Mouse (Mus musculus): ENCODE measurements at regions not wholly inside any gene's neighbourhood (a gene's known extent, or its start where the extent isn't known, plus 50 kb on each side); places are given as distances from the start of the nearest gene placed in this dataset.

DNA sequence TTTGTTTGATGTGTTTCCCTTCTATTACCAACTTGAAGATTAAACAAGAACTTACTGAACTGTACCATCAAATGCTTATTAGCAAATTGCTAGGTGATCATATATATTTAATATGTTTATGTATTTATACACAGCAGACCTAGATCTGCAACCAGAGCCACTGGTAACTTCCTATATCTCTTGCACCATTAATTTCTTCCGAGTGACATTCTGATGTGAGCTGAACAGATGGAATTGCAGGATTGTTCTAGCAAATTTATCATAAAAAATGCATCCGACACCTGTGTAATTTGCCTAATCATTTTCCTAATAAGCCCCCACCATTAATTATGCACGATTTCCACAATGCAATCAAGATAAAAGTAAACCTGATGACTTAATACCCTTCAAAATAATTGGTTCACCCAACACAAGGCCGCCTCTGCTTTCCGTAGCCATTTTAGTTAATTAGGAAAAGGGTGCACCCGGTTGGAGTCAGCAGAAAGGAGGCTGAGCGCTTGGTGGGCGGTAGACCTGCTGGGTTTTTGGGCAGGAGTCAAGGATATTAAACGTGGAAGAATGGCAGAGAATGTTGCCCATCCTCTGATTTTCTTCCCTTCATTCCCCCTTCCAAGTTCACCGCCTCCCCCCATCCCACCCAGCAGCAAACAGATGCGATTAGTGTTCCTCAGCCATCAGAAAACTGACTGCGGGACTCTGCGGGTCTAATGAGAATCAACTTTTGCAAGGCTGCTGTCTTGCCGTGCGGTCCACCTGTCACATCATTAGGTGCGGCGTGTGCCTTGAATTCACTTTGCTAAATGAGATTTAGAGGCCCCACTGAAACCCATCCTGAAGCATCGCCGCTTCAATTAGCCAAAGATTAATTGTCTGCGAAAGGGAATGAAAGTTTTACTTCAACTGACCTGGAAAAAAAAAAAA is 214.4 kb upstream of the Igbp1b start:
- WGBS = 70% methylated on average over 20 of the region's 20 CpGs
- no peak overlapping the region for H3K4me3 ChIP-seq (ENCODE audit: control insufficient read depth in 1 of 2, insufficient read depth in 1 of 2, low read depth in 1 of 2, low read length in 2 of 2)
- no peak overlapping the region for H3K27ac ChIP-seq (replicated peaks in 1 of 2; ENCODE audit: control insufficient read depth in 1 of 2, insufficient read depth in 1 of 2, low read depth in 2 of 2, low read length in 2 of 2)

GRCm38 (mm10) chr6:138838043-138838442 is 179.7 kb upstream of the Igbp1b start:
- H3K4me1 ChIP-seq (ENCODE audit: control insufficient read depth in 2 of 2, insufficient read depth in 2 of 2, low read length in 2 of 2) = no peaks in the 10 kb centered on the region
- WGBS = 85% methylated on average over 8 of the region's 8 CpGs
- no peaks in the 10 kb centered on the region for H3K36me3 ChIP-seq (ENCODE audit: control insufficient read depth, insufficient read depth, low read length)
- no peak overlapping the region for H3K27ac ChIP-seq (replicated peaks in 1 of 2; ENCODE audit: control insufficient read depth in 1 of 2, insufficient read depth in 1 of 2, low read depth in 2 of 2, low read length in 2 of 2)
- no peak overlapping the region for H3K9ac ChIP-seq (ENCODE audit: low read length)
- ATAC-seq (ENCODE audit: insufficient number of reproducible peaks, insufficient read depth, low FRiP score, low read depth) = no peak
- H3K4me2 ChIP-seq (ENCODE audit: low read length) = no peak overlapping the region
- H3K27me3 ChIP-seq (ENCODE audit: control insufficient read depth, insufficient read depth, low read length) = no peaks in the 10 kb centered on the region
- no peaks in the 10 kb centered on the region for H3K9me3 ChIP-seq (ENCODE audit: control insufficient read depth, low read length)
- no peak overlapping the region for H3K4me3 ChIP-seq (ENCODE audit: control insufficient read depth in 1 of 2, insufficient read depth in 1 of 2, low read depth in 1 of 2, low read length in 2 of 2)

More for the DNA sequence above, 214.4 kb upstream of the Igbp1b start:
- Histone ChIP-seq H3K4me2 (ENCODE audit: low read length) (no peak overlapping the region), H3K36me3 (ENCODE audit: control insufficient read depth, insufficient read depth, low read length) (no peaks in the 10 kb centered on the region), H3K27me3 (ENCODE audit: control insufficient read depth, insufficient read depth, low read length) (no peaks in the 10 kb centered on the region), H3K9me3 (ENCODE audit: control insufficient read depth, low read length) (no peaks in the 10 kb centered on the region), H3K9ac (ENCODE audit: low read length) (no peak overlapping the region), H3K4me1 (ENCODE audit: control insufficient read depth in 2 of 2, insufficient read depth in 2 of 2, low read length in 2 of 2) (no peaks in the 10 kb centered on the region)
- ATAC-seq (ENCODE audit: insufficient number of reproducible peaks, insufficient read depth, low FRiP score, low read depth) = no peak

GRCm38 (mm10) chr6:138834876-138835275 is 176.5 kb upstream of the Igbp1b start:
- no peak overlapping the region for H3K9ac ChIP-seq (ENCODE audit: low read length)
- no peaks in the 10 kb centered on the region for H3K4me1 ChIP-seq (ENCODE audit: control insufficient read depth in 2 of 2, insufficient read depth in 2 of 2, low read length in 2 of 2)
- no peak for ATAC-seq (ENCODE audit: insufficient number of reproducible peaks, insufficient read depth, low FRiP score, low read depth)
- no peaks in the 10 kb centered on the region for H3K27me3 ChIP-seq (ENCODE audit: control insufficient read depth, insufficient read depth, low read length)
- no peaks in the 10 kb centered on the region for H3K9me3 ChIP-seq (ENCODE audit: control insufficient read depth, low read length)
- no peak overlapping the region for H3K4me2 ChIP-seq (ENCODE audit: low read length)
- H3K27ac ChIP-seq (replicated peaks in 1 of 2; ENCODE audit: control insufficient read depth in 1 of 2, insufficient read depth in 1 of 2, low read depth in 2 of 2, low read length in 2 of 2) = no peak overlapping the region
- 83% methylated on average over 6 of the region's 6 CpGs for WGBS
- H3K4me3 ChIP-seq (ENCODE audit: control insufficient read depth in 1 of 2, insufficient read depth in 1 of 2, low read depth in 1 of 2, low read length in 2 of 2) = no peak overlapping the region
- H3K36me3 ChIP-seq (ENCODE audit: control insufficient read depth, insufficient read depth, low read length) = no peaks in the 10 kb centered on the region

- WGBS = 34% methylated on average over 4 of the region's 4 CpGs
- H3K36me3 ChIP-seq (ENCODE audit: control insufficient read depth, insufficient read depth, low read length) = no peaks in the 10 kb centered on the region
- H3K4me2 ChIP-seq (ENCODE audit: low read length) = no peak overlapping the region
- no peak for ATAC-seq (ENCODE audit: insufficient number of reproducible peaks, insufficient read depth, low FRiP score, low read depth)
- H3K4me3 ChIP-seq (ENCODE audit: control insufficient read depth in 1 of 2, insufficient read depth in 1 of 2, low read depth in 1 of 2, low read length in 2 of 2) = no peak overlapping the region
- H3K4me1 ChIP-seq (ENCODE audit: control insufficient read depth in 2 of 2, insufficient read depth in 2 of 2, low read length in 2 of 2) = peaks cover 0 to 9% of the 10 kb centered on the region in 2 experiments; a peak in 2 of 4 replicates
- H3K9ac ChIP-seq (ENCODE audit: low read length) = no peak overlapping the region
- H3K27me3 ChIP-seq (ENCODE audit: control insufficient read depth, insufficient read depth, low read length) = no peaks in the 10 kb centered on the region
- no peak overlapping the region for H3K27ac ChIP-seq (replicated peaks in 1 of 2; ENCODE audit: control insufficient read depth in 1 of 2, insufficient read depth in 1 of 2, low read depth in 2 of 2, low read length in 2 of 2)
- H3K9me3 ChIP-seq (ENCODE audit: control insufficient read depth, low read length) = no peaks in the 10 kb centered on the region
Measured at GRCm38 (mm10) chr6:138801835-138802234, 143.5 kb upstream of the Igbp1b start.

- no peaks in the 10 kb centered on the region for H3K27me3 ChIP-seq (ENCODE audit: control insufficient read depth, insufficient read depth, low read length)
- H3K9ac ChIP-seq (ENCODE audit: low read length) = no peak overlapping the region
- 44% methylated on average over 8 of the region's 8 CpGs for WGBS
- H3K27ac ChIP-seq (replicated peaks in 1 of 2; ENCODE audit: control insufficient read depth in 1 of 2, insufficient read depth in 1 of 2, low read depth in 2 of 2, low read length in 2 of 2) = peak overlapping the region in 1 of 2 experiments; percentile 55; a peak in 3 of 4 replicates
- no peak for ATAC-seq (ENCODE audit: insufficient number of reproducible peaks, insufficient read depth, low FRiP score, low read depth)
- H3K9me3 ChIP-seq (ENCODE audit: control insufficient read depth, low read length) = no peaks in the 10 kb centered on the region
- no peak overlapping the region for H3K4me2 ChIP-seq (ENCODE audit: low read length)
- H3K36me3 ChIP-seq (ENCODE audit: control insufficient read depth, insufficient read depth, low read length) = no peaks in the 10 kb centered on the region
- H3K4me1 ChIP-seq (ENCODE audit: control insufficient read depth in 2 of 2, insufficient read depth in 2 of 2, low read length in 2 of 2) = peaks cover 0 to 9% of the 10 kb centered on the region in 2 experiments; a peak in 2 of 4 replicates
- no peak overlapping the region for H3K4me3 ChIP-seq (ENCODE audit: control insufficient read depth in 1 of 2, insufficient read depth in 1 of 2, low read depth in 1 of 2, low read length in 2 of 2)
Measured at GRCm38 (mm10) chr6:138800836-138801740, 142.7 kb upstream of the Igbp1b start.

- H3K4me2 ChIP-seq (ENCODE audit: low read length) = no peak overlapping the region
- no peak overlapping the region for H3K27ac ChIP-seq (replicated peaks in 1 of 2; ENCODE audit: control insufficient read depth in 1 of 2, insufficient read depth in 1 of 2, low read depth in 2 of 2, low read length in 2 of 2)
- no peaks in the 10 kb centered on the region for H3K4me1 ChIP-seq (ENCODE audit: control insufficient read depth in 2 of 2, insufficient read depth in 2 of 2, low read length in 2 of 2)
- no peaks in the 10 kb centered on the region for H3K36me3 ChIP-seq (ENCODE audit: control insufficient read depth, insufficient read depth, low read length)
- no peaks in the 10 kb centered on the region for H3K27me3 ChIP-seq (ENCODE audit: control insufficient read depth, insufficient read depth, low read length)
- ATAC-seq (ENCODE audit: insufficient number of reproducible peaks, insufficient read depth, low FRiP score, low read depth) = no peak
- H3K4me3 ChIP-seq (ENCODE audit: control insufficient read depth in 1 of 2, insufficient read depth in 1 of 2, low read depth in 1 of 2, low read length in 2 of 2) = no peak overlapping the region
- no peak overlapping the region for H3K9ac ChIP-seq (ENCODE audit: low read length)
- WGBS = 81% methylated on average over 2 of the region's 2 CpGs
- no peaks in the 10 kb centered on the region for H3K9me3 ChIP-seq (ENCODE audit: control insufficient read depth, low read length)
Measured at GRCm38 (mm10) chr6:138794706-138795105, 136.4 kb upstream of the Igbp1b start.

DNA sequence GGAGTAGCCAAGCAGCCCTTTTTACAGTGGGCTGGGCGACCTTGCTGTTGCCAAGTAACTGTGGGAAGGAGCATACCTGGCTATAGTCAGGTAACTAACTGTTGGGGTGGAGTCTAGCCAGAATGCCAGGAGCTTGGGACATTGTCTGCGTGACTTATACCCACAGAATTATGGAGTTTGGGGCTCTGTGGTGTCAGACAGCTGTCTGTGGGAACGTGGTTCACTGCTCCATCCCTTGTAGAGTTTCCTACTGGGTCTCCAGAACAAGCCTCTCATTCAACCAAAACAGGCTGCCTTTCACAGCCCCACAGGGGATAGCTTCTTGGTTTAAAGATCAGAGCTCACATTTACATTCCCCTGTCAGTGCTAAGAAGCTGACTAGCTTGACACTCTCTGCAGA is 134.5 kb upstream of the Igbp1b start:
- no peaks in the 10 kb centered on the region for H3K4me1 ChIP-seq (ENCODE audit: control insufficient read depth in 2 of 2, insufficient read depth in 2 of 2, low read length in 2 of 2)
- H3K27me3 ChIP-seq (ENCODE audit: control insufficient read depth, insufficient read depth, low read length) = no peaks in the 10 kb centered on the region
- ATAC-seq (ENCODE audit: insufficient number of reproducible peaks, insufficient read depth, low FRiP score, low read depth) = no peak
- H3K4me3 ChIP-seq (ENCODE audit: control insufficient read depth in 1 of 2, insufficient read depth in 1 of 2, low read depth in 1 of 2, low read length in 2 of 2) = no peak overlapping the region
- H3K27ac ChIP-seq (replicated peaks in 1 of 2; ENCODE audit: control insufficient read depth in 1 of 2, insufficient read depth in 1 of 2, low read depth in 2 of 2, low read length in 2 of 2) = no peak overlapping the region
- no peak overlapping the region for H3K9ac ChIP-seq (ENCODE audit: low read length)
- 71% methylated on average over 3 of the region's 3 CpGs for WGBS
- no peaks in the 10 kb centered on the region for H3K9me3 ChIP-seq (ENCODE audit: control insufficient read depth, low read length)
- H3K4me2 ChIP-seq (ENCODE audit: low read length) = no peak overlapping the region
- H3K36me3 ChIP-seq (ENCODE audit: control insufficient read depth, insufficient read depth, low read length) = no peaks in the 10 kb centered on the region

Data from heart, embryonic 14.5 days (tissue).